Mouse (Mus musculus): ENCODE measurements at regions not wholly inside any gene's neighbourhood (a gene's known extent, or its start where the extent isn't known, plus 50 kb on each side); places are given as distances from the start of the nearest gene placed in this dataset.
A peak's percentile ranks its signal among the peaks of the same experiment; 100 is the strongest.

GRCm38 (mm10) chr5:129331094-129331523, 169.9 kb upstream of the Sfswap start:
- no peak for ATAC-seq (replicated peaks in 1 of 2; ENCODE audit: insufficient read depth in 1 of 2, low FRiP score in 2 of 2, low TSS enrichment in 1 of 2, low read depth in 1 of 2, poor library complexity in 2 of 2, severe bottlenecking in 2 of 2)

- ATAC-seq (replicated peaks in 1 of 2; ENCODE audit: insufficient read depth in 1 of 2, low FRiP score in 2 of 2, low TSS enrichment in 1 of 2, low read depth in 1 of 2, poor library complexity in 2 of 2, severe bottlenecking in 2 of 2), result no peak
Observed at GRCm38 (mm10) chr5:129332014-129332413, 169.0 kb upstream of the Sfswap start.

GRCm38 (mm10) chr5:129338511-129338910, 162.5 kb upstream of the Sfswap start:
- ATAC-seq (replicated peaks in 1 of 2; ENCODE audit: insufficient read depth in 1 of 2, low FRiP score in 2 of 2, low TSS enrichment in 1 of 2, low read depth in 1 of 2, poor library complexity in 2 of 2, severe bottlenecking in 2 of 2), result no peak

- ATAC-seq (replicated peaks in 1 of 2; ENCODE audit: insufficient read depth in 1 of 2, low FRiP score in 2 of 2, low TSS enrichment in 1 of 2, low read depth in 1 of 2, poor library complexity in 2 of 2, severe bottlenecking in 2 of 2), result no peak
Observed at GRCm38 (mm10) chr5:129344038-129344437, 157.0 kb upstream of the Sfswap start.

- no peak for ATAC-seq (replicated peaks in 1 of 2; ENCODE audit: insufficient read depth in 1 of 2, low FRiP score in 2 of 2, low TSS enrichment in 1 of 2, low read depth in 1 of 2, poor library complexity in 2 of 2, severe bottlenecking in 2 of 2)
Observed at GRCm38 (mm10) chr5:129350024-129350423, 151.0 kb upstream of the Sfswap start.

- ATAC-seq (replicated peaks in 1 of 2; ENCODE audit: insufficient read depth in 1 of 2, low FRiP score in 2 of 2, low TSS enrichment in 1 of 2, low read depth in 1 of 2, poor library complexity in 2 of 2, severe bottlenecking in 2 of 2), result no peak
Observed at GRCm38 (mm10) chr5:129353549-129353948, 147.5 kb upstream of the Sfswap start.

- ATAC-seq (replicated peaks in 1 of 2; ENCODE audit: insufficient read depth in 1 of 2, low FRiP score in 2 of 2, low TSS enrichment in 1 of 2, low read depth in 1 of 2, poor library complexity in 2 of 2, severe bottlenecking in 2 of 2), result no peak
Observed at GRCm38 (mm10) chr5:129354877-129355276, 146.1 kb upstream of the Sfswap start.

GRCm38 (mm10) chr5:129361527-129361926, 139.5 kb upstream of the Sfswap start:
- ATAC-seq (replicated peaks in 1 of 2; ENCODE audit: insufficient read depth in 1 of 2, low FRiP score in 2 of 2, low TSS enrichment in 1 of 2, low read depth in 1 of 2, poor library complexity in 2 of 2, severe bottlenecking in 2 of 2), result no peak

- ATAC-seq (replicated peaks in 1 of 2; ENCODE audit: insufficient read depth in 1 of 2, low FRiP score in 2 of 2, low TSS enrichment in 1 of 2, low read depth in 1 of 2, poor library complexity in 2 of 2, severe bottlenecking in 2 of 2), result no peak
Observed at GRCm38 (mm10) chr5:129363189-129363588, 137.8 kb upstream of the Sfswap start.

GRCm38 (mm10) chr5:129365026-129365425, 136.0 kb upstream of the Sfswap start:
- no peak for ATAC-seq (replicated peaks in 1 of 2; ENCODE audit: insufficient read depth in 1 of 2, low FRiP score in 2 of 2, low TSS enrichment in 1 of 2, low read depth in 1 of 2, poor library complexity in 2 of 2, severe bottlenecking in 2 of 2)

- no peak for ATAC-seq (replicated peaks in 1 of 2; ENCODE audit: insufficient read depth in 1 of 2, low FRiP score in 2 of 2, low TSS enrichment in 1 of 2, low read depth in 1 of 2, poor library complexity in 2 of 2, severe bottlenecking in 2 of 2)
Observed at GRCm38 (mm10) chr5:129367266-129367665, 133.8 kb upstream of the Sfswap start.

GRCm38 (mm10) chr5:129380861-129381260, 120.2 kb upstream of the Sfswap start:
- no peak for ATAC-seq (replicated peaks in 1 of 2; ENCODE audit: insufficient read depth in 1 of 2, low FRiP score in 2 of 2, low TSS enrichment in 1 of 2, low read depth in 1 of 2, poor library complexity in 2 of 2, severe bottlenecking in 2 of 2)

- no peak for ATAC-seq (replicated peaks in 1 of 2; ENCODE audit: insufficient read depth in 1 of 2, low FRiP score in 2 of 2, low TSS enrichment in 1 of 2, low read depth in 1 of 2, poor library complexity in 2 of 2, severe bottlenecking in 2 of 2)
Observed at GRCm38 (mm10) chr5:129384976-129385375, 116.0 kb upstream of the Sfswap start.

- ATAC-seq (replicated peaks in 1 of 2; ENCODE audit: insufficient read depth in 1 of 2, low FRiP score in 2 of 2, low TSS enrichment in 1 of 2, low read depth in 1 of 2, poor library complexity in 2 of 2, severe bottlenecking in 2 of 2), result peak; percentile 88
Observed at GRCm38 (mm10) chr5:129385965-129386643, 114.9 kb upstream of the Sfswap start.

GRCm38 (mm10) chr5:129386671-129387070, 114.3 kb upstream of the Sfswap start:
- peak; percentile 89 for ATAC-seq (replicated peaks in 1 of 2; ENCODE audit: insufficient read depth in 1 of 2, low FRiP score in 2 of 2, low TSS enrichment in 1 of 2, low read depth in 1 of 2, poor library complexity in 2 of 2, severe bottlenecking in 2 of 2)

GRCm38 (mm10) chr5:129387301-129387700, 113.7 kb upstream of the Sfswap start:
- ATAC-seq (replicated peaks in 1 of 2; ENCODE audit: insufficient read depth in 1 of 2, low FRiP score in 2 of 2, low TSS enrichment in 1 of 2, low read depth in 1 of 2, poor library complexity in 2 of 2, severe bottlenecking in 2 of 2), result no peak

GRCm38 (mm10) chr5:129390921-129391371, 110.1 kb upstream of the Sfswap start:
- no peak for ATAC-seq (replicated peaks in 1 of 2; ENCODE audit: insufficient read depth in 1 of 2, low FRiP score in 2 of 2, low TSS enrichment in 1 of 2, low read depth in 1 of 2, poor library complexity in 2 of 2, severe bottlenecking in 2 of 2)

GRCm38 (mm10) chr5:129393150-129393549, 107.9 kb upstream of the Sfswap start:
- ATAC-seq (replicated peaks in 1 of 2; ENCODE audit: insufficient read depth in 1 of 2, low FRiP score in 2 of 2, low TSS enrichment in 1 of 2, low read depth in 1 of 2, poor library complexity in 2 of 2, severe bottlenecking in 2 of 2), result peak; percentile 32 to 36; a peak in 1 of 4 replicates

GRCm38 (mm10) chr5:129393606-129394255, 107.3 kb upstream of the Sfswap start:
- no peak for ATAC-seq (replicated peaks in 1 of 2; ENCODE audit: insufficient read depth in 1 of 2, low FRiP score in 2 of 2, low TSS enrichment in 1 of 2, low read depth in 1 of 2, poor library complexity in 2 of 2, severe bottlenecking in 2 of 2)

All from hematopoietic stem cell, adult 5-6 weeks (primary cell).